ENCODE assay signal across 17 mouse cellular contexts in the genomic region with DNA sequence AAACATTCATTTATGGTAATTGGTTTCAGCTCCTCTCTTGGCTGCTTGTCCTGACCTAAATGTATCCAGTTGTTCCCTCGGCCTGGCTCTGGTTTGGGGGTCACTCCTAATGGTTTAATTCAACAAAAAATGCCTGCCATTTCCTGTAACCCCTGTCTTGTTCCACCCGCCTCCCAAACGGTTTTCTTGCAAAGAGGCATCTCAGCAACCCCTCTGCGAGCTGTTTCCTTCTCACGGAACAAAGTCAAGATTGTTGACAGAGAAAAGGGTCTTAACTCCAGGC. TPM values are rescaled to one million over a fixed set of nuclear protein-coding genes. Genes with fewer than 3 reads are reported as not detected.
DNase-seq lines count a peak whose midpoint lies in the region; ATAC-seq lines count a peak whose summit lies in the region.
"Had no signal": no experiment of that assay in that cellular context is flagged by ENCODE, and none has a peak within 500 bp of the region (broad histone marks: within the 10 kb centered on the region; RNA-seq: fewer than 3 reads in every experiment).

No protein-coding gene starts in this region.

- H3K27me3 ChIP-seq in kidney, embryonic 15.5 days: 0 out of 2 replicates have a peak, but pooled peaks cover 7% of the 10 kb centered on the region
- no peaks in the 10 kb centered on the region for H3K27me3 ChIP-seq in embryonic facial prominence, embryonic 11.5 days (ENCODE audit: control insufficient read depth, insufficient read depth, low read length)
- H3K27me3 ChIP-seq in limb, embryonic 13.5 days: peaks cover 35% of the 10 kb centered on the region
- H3K27me3 ChIP-seq: hindbrain, embryonic 15.5 days had no signal

- 19% methylated on average over 5 of the region's 5 CpGs for WGBS in kidney, embryonic 15.5 days
- 11% methylated on average over 5 of the region's 5 CpGs for WGBS in embryonic facial prominence, embryonic 11.5 days
- WGBS in limb, embryonic 13.5 days: 24% methylated on average over 5 of the region's 5 CpGs

- peak overlapping the region; percentile 87 for H3K27ac ChIP-seq in kidney, embryonic 15.5 days
- H3K27ac ChIP-seq in embryonic facial prominence, embryonic 11.5 days (replicated peaks; ENCODE audit: low read depth, low read length): peak overlapping the region; percentile 60
- H3K27ac ChIP-seq in limb, embryonic 13.5 days: peak overlapping the region; percentile 76
- H3K27ac ChIP-seq: hindbrain, embryonic 15.5 days; liver, embryonic 14.5 days had no signal

- H3K36me3 ChIP-seq in kidney, embryonic 15.5 days: no peaks in the 10 kb centered on the region
- H3K36me3 ChIP-seq in embryonic facial prominence, embryonic 11.5 days (replicated peaks; ENCODE audit: control insufficient read depth, insufficient read depth, low read depth, low read length): no peaks in the 10 kb centered on the region
- H3K36me3 ChIP-seq in limb, embryonic 13.5 days: no peaks in the 10 kb centered on the region
- H3K36me3 ChIP-seq: hindbrain, embryonic 15.5 days had no signal

- no peak overlapping the region for H3K4me3 ChIP-seq in kidney, embryonic 15.5 days (replicated peaks)
- H3K4me3 ChIP-seq in embryonic facial prominence, embryonic 11.5 days (ENCODE audit: low read depth, low read length): no peak overlapping the region
- H3K4me3 ChIP-seq in limb, embryonic 13.5 days: no peak overlapping the region
- H3K4me3 ChIP-seq: hindbrain, embryonic 15.5 days; megakaryocyte, embryonic 14.5 days had no signal

- peak; percentile 76 for DNase-seq in embryo, embryonic 10.5 days (ENCODE audit: low spot score)
- no peak for DNase-seq in embryo, embryonic 10 days (ENCODE audit: low spot score)
- DNase-seq in kidney, adult 18-20 months: no peak
- peak; percentile 78 for DNase-seq in embryonic facial prominence, embryonic 11.5 days (ENCODE audit: low spot score)
- no peak for DNase-seq in right cerebral cortex, postnatal 4 days
- DNase-seq in left cerebral cortex, postnatal 4 days: no peak
- DNase-seq: layer of hippocampus, postnatal 36 days; thymus, adult 18-20 months had no signal

- H3K4me1 ChIP-seq in kidney, embryonic 15.5 days: peaks cover 53% of the 10 kb centered on the region
- peaks cover 8% of the 10 kb centered on the region for H3K4me1 ChIP-seq in embryonic facial prominence, embryonic 11.5 days (ENCODE audit: control insufficient read depth, insufficient read depth, low read length)
- H3K4me1 ChIP-seq in limb, embryonic 13.5 days: peaks cover 32% of the 10 kb centered on the region
- H3K4me1 ChIP-seq: megakaryocyte, embryonic 14.5 days had no signal

- no peak overlapping the region for H3K9ac ChIP-seq in kidney, embryonic 15.5 days
- no peak overlapping the region for H3K9ac ChIP-seq in embryonic facial prominence, embryonic 11.5 days (replicated peaks; ENCODE audit: low read length)
- no peak overlapping the region for H3K9ac ChIP-seq in limb, embryonic 13.5 days
- H3K9ac ChIP-seq: hindbrain, embryonic 15.5 days; liver, embryonic 14.5 days had no signal

- no peak for ATAC-seq in kidney, embryonic 15.5 days (replicated peaks; ENCODE audit: low FRiP score)
- ATAC-seq in embryonic facial prominence, embryonic 11.5 days (replicated peaks; ENCODE audit: insufficient number of reproducible peaks, low FRiP score, low TSS enrichment, low read depth): no peak
- peak; percentile 22; the same call in 1 of the 2 replicates for ATAC-seq in limb, embryonic 13.5 days (ENCODE audit: low FRiP score, low read depth)

- H3K9me3 ChIP-seq in kidney, embryonic 15.5 days (replicated peaks): no peaks in the 10 kb centered on the region
- no peaks in the 10 kb centered on the region for H3K9me3 ChIP-seq in embryonic facial prominence, embryonic 11.5 days (replicated peaks; ENCODE audit: control insufficient read depth, low read length)
- no peaks in the 10 kb centered on the region for H3K9me3 ChIP-seq in limb, embryonic 13.5 days
- H3K9me3 ChIP-seq: hindbrain, embryonic 15.5 days; megakaryocyte, embryonic 14.5 days had no signal

- intact Hi-C loops in left cerebral cortex, postnatal 4 days (cut with DNase I): no loop called here

- 0 out of 2 replicates have a peak overlapping the region, but pooled peaks have one; percentile 38 for H3K4me2 ChIP-seq in kidney, embryonic 15.5 days
- no peak overlapping the region for H3K4me2 ChIP-seq in embryonic facial prominence, embryonic 11.5 days (ENCODE audit: low read depth, low read length)
- H3K4me2 ChIP-seq in limb, embryonic 13.5 days (replicated peaks): peak overlapping the region; percentile 44; the same call in 1 of the 2 replicates
- H3K4me2 ChIP-seq: hindbrain, embryonic 15.5 days had no signal

RNA-seq across cellular contexts. Expression of a gene that starts 42.1 kb away (rescaled TPM):
- 0.09 and 0.14 TPM in 2 replicates for polyA plus RNA-seq in kidney, embryonic 15.5 days (2015; fragmentation: Nextera tagmentation; extraction: Ambion mirVana)
- not detected in 2 replicates for polyA plus RNA-seq in embryonic facial prominence, embryonic 11.5 days (2014; fragmentation: Nextera tagmentation; extraction: Ambion mirVana)
- not detected in 2 replicates for polyA plus RNA-seq in limb, embryonic 13.5 days (2015; fragmentation: Nextera tagmentation; extraction: Ambion mirVana)
- total RNA-seq in left cerebral cortex, postnatal 4 days (2021): not detected
- total RNA-seq: common myeloid progenitor, adult 5-6 weeks; ES-E14; heart, adult 8-10 months; layer of hippocampus, postnatal 36 days; neutrophil, adult 5-6 weeks had no signal
- polyA plus RNA-seq: hindbrain, embryonic 15.5 days; liver, embryonic 14.5 days had no signal

Comparison
In these comparisons a context has a peak if more than half of its experiments do, and no peak if none do; other contexts are left out.
1. DNase-seq: peak in embryo, embryonic 10.5 days (single experiment) and embryonic facial prominence, embryonic 11.5 days (single experiment); none in embryo, embryonic 10 days (single experiment), kidney, adult 18-20 months (single experiment), right cerebral cortex, postnatal 4 days (single experiment) and left cerebral cortex, postnatal 4 days (single experiment).
2. Peak in every context shown above with its lines, with median percentiles within 50 percentile points of each other: H3K27ac ChIP-seq.